Mouse (Mus musculus) ES-E14 (cell line): Measurements from ENCODE around the gene Cdc34b.

Experiments used
- CHD2 ChIP-seq: IDR thresholded peaks from 2 replicates; pipeline ENCODE4 v1.6.1; 2014; ENCODE audit warnings: mild to moderate bottlenecking, low read depth, low read length, inconsistent platforms
- HCFC1 ChIP-seq: IDR thresholded peaks from 2 replicates; pipeline ENCODE4 v1.6.1; 2012; ENCODE audit warnings: low read length, inconsistent platforms, borderline replicate concordance; ENCODE audit not compliant: insufficient read depth

- TF ChIP-seq HCFC1 = no peak
- TF ChIP-seq CHD2 = no peak
Observed at GRCm38 (mm10) chr11:94767241-94767640, 25.7 kb downstream of the Cdc34b start.
